Mouse (Mus musculus): ENCODE results near the gene Dimt1.
"Not testable (repeated sequence)": the region's sequence is repeated elsewhere in the genome, so short reads cannot be mapped to it uniquely, and the experiment has no call there.

Dimt1 gene

GRCm38 (mm10) chr13:106946594-106947540 lies at the start of gene Dimt1:
Gene Dimt1, plus strand, starts transcription at chr13:106947127.
- DNase-seq: peak; percentile 95 to 98

- no peak for DNase-seq
These were observed 42.3 kb upstream of the Dimt1 start for GRCm38 (mm10) chr13:106904637-106905036.

- DNase-seq: not testable (repeated sequence)
These were observed 41.8 kb upstream of the Dimt1 start for GRCm38 (mm10) chr13:106905154-106905553.

GRCm38 (mm10) chr13:106907273-106907672 lies 39.7 kb upstream of the Dimt1 start:
- no peak for DNase-seq

GRCm38 (mm10) chr13:106910096-106910495 lies 36.8 kb upstream of the Dimt1 start:
- DNase-seq: no peak

- DNase-seq: no peak
These were observed 33.7 kb upstream of the Dimt1 start for GRCm38 (mm10) chr13:106913125-106913736.

GRCm38 (mm10) chr13:106918322-106919050 lies 28.4 kb upstream of the Dimt1 start:
- no peak for DNase-seq

GRCm38 (mm10) chr13:106925921-106926320 lies 21.0 kb upstream of the Dimt1 start:
- DNase-seq: not testable (repeated sequence)

GRCm38 (mm10) chr13:106928296-106928695 lies 18.6 kb upstream of the Dimt1 start:
- DNase-seq: no peak

GRCm38 (mm10) chr13:106929201-106929600 lies 17.7 kb upstream of the Dimt1 start:
- peak in 1 of 2 experiments; percentile 36 for DNase-seq

GRCm38 (mm10) chr13:106935871-106936255 lies 11.1 kb upstream of the Dimt1 start:
- DNase-seq: no peak

GRCm38 (mm10) chr13:106936256-106937137 lies 10.4 kb upstream of the Dimt1 start, which contains the start of gene Ipo11:
Gene Ipo11, minus strand, starts transcription at chr13:106936958.
- peak; percentile 95 to 96 for DNase-seq

- DNase-seq: no peak
These were observed 9.8 kb upstream of the Dimt1 start for GRCm38 (mm10) chr13:106937138-106937472.

GRCm38 (mm10) chr13:106941211-106941976 lies 5.5 kb upstream of the Dimt1 start:
- no peak for DNase-seq

GRCm38 (mm10) chr13:106942721-106943120 lies 4.2 kb upstream of the Dimt1 start:
- no peak for DNase-seq

- DNase-seq: no peak
These were observed 1.4 kb upstream of the Dimt1 start for GRCm38 (mm10) chr13:106945518-106945917.

- no peak for DNase-seq
These were observed 656 bp downstream of the Dimt1 start for GRCm38 (mm10) chr13:106947583-106947982.

GRCm38 (mm10) chr13:106954880-106955279 lies 8.0 kb downstream of the Dimt1 start:
- DNase-seq: no peak

GRCm38 (mm10) chr13:106957554-106957953 lies 10.6 kb downstream of the Dimt1 start:
- no peak for DNase-seq

GRCm38 (mm10) chr13:106958286-106958685 lies 11.4 kb downstream of the Dimt1 start:
- DNase-seq: no peak

- no peak for DNase-seq
These were observed 13.6 kb downstream of the Dimt1 start for GRCm38 (mm10) chr13:106960557-106960956.

Data from kidney, postnatal 25 days (tissue).